Mouse (Mus musculus) stomach, embryonic 14.5 days (tissue): ENCODE measurements around the gene C130050O18Rik. TPM values are rescaled to one million over a fixed set of nuclear protein-coding genes. Genes with fewer than 3 reads are reported as not detected.

Experiments
- ATAC-seq: fragments of 200-750 bp; cut with Nextera tagmentation; 2 replicates; pipeline ENCODE4 v1.8.0; 2017; ENCODE audit warnings: low read depth, moderate TSS enrichment; ENCODE audit not compliant: insufficient number of reproducible peaks, insufficient read depth, low FRiP score
- H3K27ac ChIP-seq: fragments of 300-500 bp; sonication (generic); 2 replicates; pipeline ENCODE4 v1.5.1; 2014; ENCODE audit warnings: mild to moderate bottlenecking, low read length, moderate library complexity, mixed read lengths
- H3K27me3 ChIP-seq: fragments of 300-500 bp; sonication (generic); 2 replicates; pipeline ENCODE4 v1.6.1; 2014; ENCODE audit warnings: low read length, control low read depth, mixed read lengths; ENCODE audit not compliant: control insufficient read depth, insufficient read depth
- H3K36me3 ChIP-seq: fragments of 300-500 bp; sonication (generic); 2 replicates; pipeline ENCODE4 v1.6.1; 2014; ENCODE audit warnings: mild to moderate bottlenecking, control low read depth, low read length, moderate library complexity, mixed read lengths; ENCODE audit not compliant: control insufficient read depth, insufficient read depth
- H3K4me1 ChIP-seq: fragments of 300-500 bp; sonication (generic); 2 replicates; pipeline ENCODE4 v1.6.1; 2014; ENCODE audit warnings: low read length, control low read depth, mixed read lengths; ENCODE audit not compliant: control insufficient read depth, insufficient read depth
- H3K4me2 ChIP-seq: fragments of 300-500 bp; sonication (generic); replicated peaks from 2 replicates; pipeline ENCODE4 v1.6.1; 2014; ENCODE audit warnings: low read depth, low read length, control low read depth
- H3K4me3 ChIP-seq: fragments of 300-500 bp; sonication (generic); 2 replicates; pipeline ENCODE4 v1.5.1; 2014; ENCODE audit warnings: low read depth, low read length, control low read depth
- H3K9ac ChIP-seq: fragments of 300-500 bp; sonication (generic); replicated peaks from 2 replicates; pipeline ENCODE4 v1.6.1; 2014; ENCODE audit warnings: low read depth, mild to moderate bottlenecking, control low read depth, low read length, moderate library complexity, mixed read lengths
- H3K9me3 ChIP-seq: fragments of 300-500 bp; sonication (generic); 2 replicates; pipeline ENCODE4 v1.6.1; 2016; ENCODE audit warnings: low read depth, low read length, control low read depth; ENCODE audit not compliant: control insufficient read depth
- WGBS: fragments of 180-500 bp; shearing (Covaris S2); extraction: QIAGEN DNeasy Blood & Tissue Kit; methylation state at CpG from one replicate; pipeline ENCODE4 v1.1.7; 2014; 5-methylcytosine and 5-hydroxymethylcytosine counted together
- polyA plus RNA-seq: library from polyadenylated mRNA; unstranded; fragments of >200 nt; fragmentation: Nextera tagmentation; extraction: Ambion mirVana; gene quantifications from 2 replicates; pipeline ENCODE4 v1.2.1, GENCODE M21; 2014

The C130050O18Rik gene
- polyA plus RNA-seq, 1 experiment from 2014 or later: 0.48 TPM

- Histone ChIP-seq H3K4me3 (no peak overlapping the region), H3K36me3 (no peaks in the 10 kb centered on the region), H3K9ac (no peak overlapping the region), H3K4me2 (no peak overlapping the region), H3K4me1 (peaks cover 19% of the 10 kb centered on the region), H3K9me3 (no peaks in the 10 kb centered on the region), H3K27me3 (no peaks in the 10 kb centered on the region), H3K27ac (no peak overlapping the region)
- 82% methylated on average over 11 of the region's 11 CpGs for WGBS
- no peak for ATAC-seq
Measured at GRCm38 (mm10) chr5:139391309-139391990, 13.6 kb upstream of the C130050O18Rik start.

GRCm38 (mm10) chr5:139392219-139393196 lies 12.6 kb upstream of the C130050O18Rik start:
- H3K36me3 ChIP-seq: no peaks in the 10 kb centered on the region
- ATAC-seq: no peak
- H3K27ac ChIP-seq: no peak overlapping the region
- peaks cover 19% of the 10 kb centered on the region for H3K4me1 ChIP-seq
- no peaks in the 10 kb centered on the region for H3K9me3 ChIP-seq
- no peak overlapping the region for H3K4me2 ChIP-seq
- H3K9ac ChIP-seq: no peak overlapping the region
- 92% methylated on average over 37 of the region's 37 CpGs for WGBS
- H3K4me3 ChIP-seq: no peak overlapping the region
- H3K27me3 ChIP-seq: no peaks in the 10 kb centered on the region

DNA sequence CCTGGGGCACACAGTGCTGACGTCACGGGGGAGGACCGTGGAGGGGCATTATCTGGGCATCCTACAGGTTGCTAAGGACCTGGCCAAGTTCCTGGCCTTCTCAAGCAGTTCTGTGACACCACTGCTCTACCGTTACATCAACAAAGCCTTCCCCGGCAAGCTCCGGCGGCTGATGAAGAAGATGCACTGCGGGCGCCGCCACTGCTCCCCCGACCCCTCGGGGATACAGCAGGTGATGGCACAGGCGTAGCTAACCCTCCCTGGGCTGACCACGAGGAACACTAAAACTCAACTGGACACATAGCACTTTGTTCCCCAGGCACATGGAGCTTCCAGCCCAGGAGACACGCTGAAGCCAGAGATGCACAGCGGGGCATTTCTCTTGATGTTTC lies 11.9 kb upstream of the C130050O18Rik start:
- Histone ChIP-seq H3K27ac (no peak overlapping the region), H3K4me1 (peaks cover 18% of the 10 kb centered on the region), H3K9ac (no peak overlapping the region), H3K36me3 (no peaks in the 10 kb centered on the region), H3K9me3 (no peaks in the 10 kb centered on the region), H3K4me3 (no peak overlapping the region), H3K27me3 (no peaks in the 10 kb centered on the region), H3K4me2 (no peak overlapping the region)
- WGBS: 90% methylated on average over 16 of the region's 16 CpGs
- ATAC-seq: no peak

DNA sequence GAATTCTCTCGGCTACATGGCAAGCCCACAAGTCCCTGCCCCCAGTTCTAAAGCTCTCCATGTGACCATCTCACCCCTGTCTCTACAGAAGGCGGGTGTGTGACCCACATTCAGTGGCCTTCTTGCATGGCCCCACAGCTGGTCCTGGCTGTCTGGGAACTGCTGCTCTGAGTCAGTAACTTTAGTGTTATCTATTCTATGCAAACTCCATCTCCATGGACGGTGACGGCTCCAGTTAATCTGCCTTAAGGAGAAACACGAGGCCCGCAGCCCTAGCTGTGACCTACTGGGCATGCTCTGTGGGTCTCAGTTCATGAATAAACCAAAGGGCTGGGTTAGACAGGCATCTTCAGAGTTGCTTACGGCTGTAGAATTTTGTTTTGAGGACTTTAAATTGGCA lies 10.7 kb upstream of the C130050O18Rik start:
- H3K27ac ChIP-seq: no peak overlapping the region
- peaks cover 8% of the 10 kb centered on the region for H3K4me1 ChIP-seq
- H3K27me3 ChIP-seq: no peaks in the 10 kb centered on the region
- H3K9me3 ChIP-seq: no peaks in the 10 kb centered on the region
- ATAC-seq: no peak
- H3K4me3 ChIP-seq: no peak overlapping the region
- H3K9ac ChIP-seq: no peak overlapping the region
- WGBS: 62% methylated on average over 7 of the region's 7 CpGs
- H3K4me2 ChIP-seq: no peak overlapping the region
- H3K36me3 ChIP-seq: no peaks in the 10 kb centered on the region

- ATAC-seq: no peak
- H3K27me3 ChIP-seq: no peaks in the 10 kb centered on the region
- no peak overlapping the region for H3K4me3 ChIP-seq
- H3K4me2 ChIP-seq: no peak overlapping the region
- WGBS: 92% methylated on average over 4 of the region's 4 CpGs
- no peak overlapping the region for H3K9ac ChIP-seq
- no peaks in the 10 kb centered on the region for H3K36me3 ChIP-seq
- H3K27ac ChIP-seq: no peak overlapping the region
- no peaks in the 10 kb centered on the region for H3K4me1 ChIP-seq
- H3K9me3 ChIP-seq: no peaks in the 10 kb centered on the region
Measured at GRCm38 (mm10) chr5:139395528-139395927, 9.6 kb upstream of the C130050O18Rik start.

DNA sequence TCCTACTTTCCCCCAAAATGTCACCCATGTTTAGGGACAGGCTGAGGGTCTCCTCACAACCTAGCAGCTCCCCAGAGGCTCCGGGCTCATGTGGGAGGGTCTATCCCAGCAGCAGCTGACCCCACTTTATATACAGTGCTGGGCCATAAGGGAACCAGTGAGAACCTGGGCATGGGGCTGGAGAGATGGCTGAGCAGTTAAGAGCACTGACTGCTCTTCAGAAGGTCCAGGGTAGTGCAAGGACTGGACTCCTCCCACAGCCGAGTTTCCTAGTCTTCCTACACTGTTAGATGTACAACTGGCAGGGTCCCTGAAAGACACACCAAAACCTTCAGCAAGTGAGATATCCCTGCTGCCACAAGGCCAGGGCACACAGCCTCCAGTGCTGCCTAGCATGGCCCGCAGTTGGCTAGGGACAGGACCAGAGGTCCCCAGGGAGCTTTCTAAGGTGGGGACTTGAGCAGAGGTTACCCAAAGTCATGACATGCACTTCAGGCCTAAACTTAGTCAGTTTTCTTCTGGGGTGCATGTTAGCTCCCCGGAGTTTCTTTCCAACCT lies 7.6 kb upstream of the C130050O18Rik start:
- 88% methylated on average over 4 of the region's 4 CpGs for WGBS
- Histone ChIP-seq H3K9me3 (no peaks in the 10 kb centered on the region), H3K4me2 (no peak overlapping the region), H3K36me3 (no peaks in the 10 kb centered on the region), H3K4me3 (no peak overlapping the region), H3K9ac (no peak overlapping the region), H3K27ac (no peak overlapping the region), H3K4me1 (no peaks in the 10 kb centered on the region), H3K27me3 (no peaks in the 10 kb centered on the region)
- ATAC-seq: no peak

- no peak overlapping the region for H3K4me3 ChIP-seq
- H3K36me3 ChIP-seq: no peaks in the 10 kb centered on the region
- no peak overlapping the region for H3K9ac ChIP-seq
- H3K9me3 ChIP-seq: no peaks in the 10 kb centered on the region
- H3K27ac ChIP-seq: no peak overlapping the region
- H3K27me3 ChIP-seq: no peaks in the 10 kb centered on the region
- H3K4me2 ChIP-seq: no peak overlapping the region
- H3K4me1 ChIP-seq: no peaks in the 10 kb centered on the region
- 41% methylated on average over 5 of the region's 5 CpGs for WGBS
- peak; percentile 79 for ATAC-seq
Measured at GRCm38 (mm10) chr5:139397959-139398753, 6.9 kb upstream of the C130050O18Rik start.

- 79% methylated on average over 5 of the region's 5 CpGs for WGBS
- Histone ChIP-seq H3K4me3 (no peak overlapping the region), H3K4me1 (no peaks in the 10 kb centered on the region), H3K27me3 (no peaks in the 10 kb centered on the region), H3K36me3 (no peaks in the 10 kb centered on the region), H3K27ac (no peak overlapping the region), H3K9ac (no peak overlapping the region), H3K9me3 (no peaks in the 10 kb centered on the region), H3K4me2 (no peak overlapping the region)
- ATAC-seq: no peak
Measured at GRCm38 (mm10) chr5:139398786-139399185, 6.3 kb upstream of the C130050O18Rik start.
